In genomic region chr17:35048149-35048931, GRCm38 (mm10) we compare ENCODE assay signal across 8 mouse cellular contexts. TPM values are rescaled to one million over a fixed set of nuclear protein-coding genes. Genes with fewer than 3 reads are reported as not detected.
A peak's percentile ranks its signal among the peaks of the same experiment; 100 is the strongest.
DNase-seq lines count a peak whose midpoint lies in the region; ATAC-seq and TF ChIP-seq lines count a peak whose summit lies in the region.

No protein-coding gene starts in this region.

- TF ChIP-seq CTCF in MEL (IDR thresholded peaks at IDR 0.05 in 2 of 3, conservative IDR thresholded peaks at IDR 0.05 in 1 of 3; ENCODE audit: control insufficient read depth in 1 of 3, insufficient read depth in 1 of 3, low read depth in 2 of 3, low read length in 3 of 3, poor library complexity in 1 of 3, severe bottlenecking in 1 of 3): no peak
- TF ChIP-seq CTCF in heart, postnatal 0 days (IDR thresholded peaks at IDR 0.05; ENCODE audit: low read depth): no peak

- no peak for TF ChIP-seq RAD21 in MEL (IDR thresholded peaks at IDR 0.05; ENCODE audit: low read depth, low read length)

- peaks cover 31% of the 10 kb centered on the region for H3K79me2 ChIP-seq in MEL (ENCODE audit: control insufficient read depth, insufficient read depth, low read length, poor library complexity)

- 19% methylated on average over 11 of the region's 11 CpGs for WGBS in heart, postnatal 0 days
- WGBS in limb, embryonic 15.5 days: 32% methylated on average over 11 of the region's 11 CpGs
- 30% methylated on average over 11 of the region's 11 CpGs for WGBS in stomach, embryonic 16.5 days

- DNase-seq in gastrocnemius, postnatal 25 days: peak; percentile 34
- DNase-seq in gastrocnemius, postnatal 14 days: no peak
- DNase-seq in MEL (ENCODE audit: low read depth, low spot score): peak; percentile 90
- DNase-seq in heart, postnatal 0 days (ENCODE audit: low spot score): peak; percentile 52
- DNase-seq in cerebellum, postnatal 14 days: no peak

- peak overlapping the region; percentile 98 for H3K27ac ChIP-seq in MEL (ENCODE audit: control insufficient read depth, low read depth, low read length)
- peak overlapping the region; percentile 98 for H3K27ac ChIP-seq in heart, postnatal 0 days (ENCODE audit: low read depth)
- H3K27ac ChIP-seq in limb, embryonic 15.5 days: peak overlapping the region; percentile 99
- H3K27ac ChIP-seq in stomach, embryonic 16.5 days (ENCODE audit: low read length): peak overlapping the region; percentile 99

- peak; percentile 66 to 86; a peak in 3 of 4 replicates for TF ChIP-seq EP300 in MEL (IDR thresholded peaks at IDR 0.05; ENCODE audit: low read depth in 1 of 2, low read length in 2 of 2)
- TF ChIP-seq EP300 in heart, postnatal 0 days (IDR thresholded peaks at IDR 0.05; ENCODE audit: low read depth): no peak

- peaks cover 7 to 51% of the 10 kb centered on the region in 2 experiments for H3K4me1 ChIP-seq in MEL (ENCODE audit: control insufficient read depth in 1 of 2, insufficient read depth in 2 of 2, low read length in 2 of 2)
- H3K4me1 ChIP-seq in heart, postnatal 0 days (ENCODE audit: control insufficient read depth, insufficient read depth): peaks cover 37% of the 10 kb centered on the region
- H3K4me1 ChIP-seq in limb, embryonic 15.5 days: peaks cover 57% of the 10 kb centered on the region
- peaks cover 60% of the 10 kb centered on the region for H3K4me1 ChIP-seq in stomach, embryonic 16.5 days (ENCODE audit: control insufficient read depth, insufficient read depth, low read length)

- ATAC-seq in heart, postnatal 0 days (ENCODE audit: insufficient read depth, low read depth): no peak
- no peak for ATAC-seq in limb, embryonic 15.5 days (ENCODE audit: insufficient number of reproducible peaks, low FRiP score, low TSS enrichment, low read depth)
- ATAC-seq in stomach, embryonic 16.5 days (ENCODE audit: insufficient read depth, low FRiP score): no peak
- ATAC-seq in megakaryocyte-erythroid progenitor cell, adult 5-6 weeks (replicated peaks; ENCODE audit: low FRiP score, low TSS enrichment, poor library complexity, severe bottlenecking): no peak

- intact Hi-C loops in gastrocnemius, postnatal 14 days (cut with DNase I; ENCODE audit: low total_unique reads): no loop called here

- TF ChIP-seq POLR2A in MEL (IDR thresholded peaks at IDR 0.05; ENCODE audit: control insufficient read depth in 1 of 2, insufficient read depth in 1 of 2, low read depth in 1 of 2, low read length in 2 of 2, poor library complexity in 1 of 2): peak in 1 of 2 experiments; percentile 72; a peak in 2 of 4 replicates

- H3K9ac ChIP-seq in MEL (ENCODE audit: control insufficient read depth, low read depth, low read length, poor library complexity, severe bottlenecking): peak overlapping the region; percentile 66
- no peak overlapping the region for H3K9ac ChIP-seq in heart, postnatal 0 days (replicated peaks; ENCODE audit: low read depth, low read length)
- no peak overlapping the region for H3K9ac ChIP-seq in limb, embryonic 15.5 days
- peak overlapping the region; percentile 28 for H3K9ac ChIP-seq in stomach, embryonic 16.5 days (ENCODE audit: low read length)

- no peaks in the 10 kb centered on the region for H3K27me3 ChIP-seq in MEL (ENCODE audit: control insufficient read depth in 1 of 2, insufficient read depth in 2 of 2, low read length in 2 of 2)
- no peaks in the 10 kb centered on the region for H3K27me3 ChIP-seq in heart, postnatal 0 days (ENCODE audit: control insufficient read depth, insufficient read depth, low read length)
- H3K27me3 ChIP-seq in limb, embryonic 15.5 days: no peaks in the 10 kb centered on the region
- H3K27me3 ChIP-seq in stomach, embryonic 16.5 days (ENCODE audit: control insufficient read depth, insufficient read depth, low read length): no peaks in the 10 kb centered on the region

- peak overlapping the region; percentile 36 for H3K4me2 ChIP-seq in heart, postnatal 0 days (ENCODE audit: low read depth, low read length)
- H3K4me2 ChIP-seq in limb, embryonic 15.5 days: peak overlapping the region; percentile 17; the same call in 1 of the 2 replicates
- H3K4me2 ChIP-seq in stomach, embryonic 16.5 days (ENCODE audit: low read depth, low read length): peak overlapping the region; percentile 100

- peak overlapping the region; percentile 50 to 52 for H3K4me3 ChIP-seq in MEL (ENCODE audit: control insufficient read depth in 1 of 2, insufficient read depth in 1 of 2, low read depth in 2 of 2, low read length in 2 of 2)
- no peak overlapping the region for H3K4me3 ChIP-seq in heart, postnatal 0 days (ENCODE audit: low read depth, low read length)
- no peak overlapping the region for H3K4me3 ChIP-seq in limb, embryonic 15.5 days
- 0 out of 2 replicates have a peak overlapping the region, but pooled peaks have one; percentile 3 for H3K4me3 ChIP-seq in stomach, embryonic 16.5 days (replicated peaks; ENCODE audit: low read length)

- no peaks in the 10 kb centered on the region for H3K9me3 ChIP-seq in MEL (replicated peaks; ENCODE audit: insufficient read depth, low read length)
- no peaks in the 10 kb centered on the region for H3K9me3 ChIP-seq in heart, postnatal 0 days (replicated peaks; ENCODE audit: control insufficient read depth, low read length)
- no peaks in the 10 kb centered on the region for H3K9me3 ChIP-seq in limb, embryonic 15.5 days
- no peaks in the 10 kb centered on the region for H3K9me3 ChIP-seq in stomach, embryonic 16.5 days (replicated peaks; ENCODE audit: control insufficient read depth, low read length)

- peaks cover 2 to 39% of the 10 kb centered on the region in 2 experiments for H3K36me3 ChIP-seq in MEL (ENCODE audit: control insufficient read depth in 1 of 2, insufficient read depth in 2 of 2, low read length in 2 of 2)
- H3K36me3 ChIP-seq in heart, postnatal 0 days (replicated peaks; ENCODE audit: control insufficient read depth, insufficient read depth, low read length): peaks cover 10% of the 10 kb centered on the region
- peaks cover 13% of the 10 kb centered on the region for H3K36me3 ChIP-seq in limb, embryonic 15.5 days
- peaks cover 7% of the 10 kb centered on the region; the same call in 1 of the 2 replicates for H3K36me3 ChIP-seq in stomach, embryonic 16.5 days (ENCODE audit: control insufficient read depth, insufficient read depth, low read length)

RNA-seq across cellular contexts. Expression of gene Clic1, which starts 1.4 kb away (rescaled TPM):
- total RNA-seq in gastrocnemius, postnatal 25 days (2021): 10 to 100 TPM; 12.4 to 18.6 TPM
- 10 to 100 TPM; 28.3 to 32.5 TPM for total RNA-seq in gastrocnemius, postnatal 14 days (2021)
- 285 and 333 TPM in 2 replicates for total RNA-seq in MEL (2012; rRNA removed)
- 100 to 1,000 TPM; 309 to 335 TPM for polyA plus RNA-seq in MEL (2012; ENCODE audit: insufficient read depth in 1 of 2, insufficient read length in 2 of 2, low read depth in 1 of 2, low replicate concordance in 2 of 2, missing spikeins in 1 of 2)
- 194 and 223 TPM in 2 replicates for total RNA-seq in heart, postnatal 0 days (2014; rRNA removed; ENCODE audit: low replicate concordance)
- polyA plus RNA-seq in heart, postnatal 0 days (2015; fragmentation: Nextera tagmentation; extraction: Ambion mirVana): 203 and 205 TPM in 2 replicates
- 351 and 363 TPM in 2 replicates for polyA plus RNA-seq in limb, embryonic 15.5 days (2015; fragmentation: Nextera tagmentation; extraction: Ambion mirVana)
- polyA plus RNA-seq in stomach, embryonic 16.5 days (2015; fragmentation: Nextera tagmentation; extraction: Ambion mirVana): 396 and 441 TPM in 2 replicates
- total RNA-seq in megakaryocyte-erythroid progenitor cell, adult 5-6 weeks (2014; fragmentation: Nextera tagmentation): 126 and 137 TPM in 2 replicates
- total RNA-seq in megakaryocyte-erythroid progenitor cell, adult 5-6 weeks (2017): 137 and 183 TPM in 2 replicates

RNA-seq across cellular contexts. Expression of gene Msh5, which starts 1.8 kb away (rescaled TPM):
- under 1 TPM; 0.67 to 0.72 TPM for total RNA-seq in gastrocnemius, postnatal 25 days (2021)
- under 1 TPM; 0.84 to 0.94 TPM for total RNA-seq in gastrocnemius, postnatal 14 days (2021)
- total RNA-seq in MEL (2012; rRNA removed): 17.9 and 26.3 TPM in 2 replicates
- polyA plus RNA-seq in MEL (2012; ENCODE audit: insufficient read depth in 1 of 2, insufficient read length in 2 of 2, low read depth in 1 of 2, low replicate concordance in 2 of 2, missing spikeins in 1 of 2): 10 to 100 TPM in 1 of 2 experiments, not detected in 1; 29.0 TPM
- total RNA-seq in heart, postnatal 0 days (2014; rRNA removed; ENCODE audit: low replicate concordance): 1.2 and 5.0 TPM in 2 replicates
- polyA plus RNA-seq in heart, postnatal 0 days (2015; fragmentation: Nextera tagmentation; extraction: Ambion mirVana): 1.4 and 1.7 TPM in 2 replicates
- 3.0 and 3.5 TPM in 2 replicates for polyA plus RNA-seq in limb, embryonic 15.5 days (2015; fragmentation: Nextera tagmentation; extraction: Ambion mirVana)
- 3.9 and 4.2 TPM in 2 replicates for polyA plus RNA-seq in stomach, embryonic 16.5 days (2015; fragmentation: Nextera tagmentation; extraction: Ambion mirVana)
- 10.0 and 10.6 TPM in 2 replicates for total RNA-seq in megakaryocyte-erythroid progenitor cell, adult 5-6 weeks (2014; fragmentation: Nextera tagmentation)
- total RNA-seq in megakaryocyte-erythroid progenitor cell, adult 5-6 weeks (2017): 2.4 and 3.1 TPM in 2 replicates

RNA-seq across cellular contexts. Expression of gene Ddah2, which starts 10.5 kb away (rescaled TPM):
- 10 to 100 TPM; 11.1 to 13.3 TPM for total RNA-seq in gastrocnemius, postnatal 25 days (2021)
- total RNA-seq in gastrocnemius, postnatal 14 days (2021): 10 to 100 TPM; 23.4 to 32.2 TPM
- total RNA-seq in MEL (2012; rRNA removed): 9.9 and 11.1 TPM in 2 replicates
- 1 to 10 TPM in 1 of 2 experiments, not detected in 1; 8.6 TPM for polyA plus RNA-seq in MEL (2012; ENCODE audit: insufficient read depth in 1 of 2, insufficient read length in 2 of 2, low read depth in 1 of 2, low replicate concordance in 2 of 2, missing spikeins in 1 of 2)
- 97.1 and 114 TPM in 2 replicates for total RNA-seq in heart, postnatal 0 days (2014; rRNA removed; ENCODE audit: low replicate concordance)
- polyA plus RNA-seq in heart, postnatal 0 days (2015; fragmentation: Nextera tagmentation; extraction: Ambion mirVana): 128 and 130 TPM in 2 replicates
- polyA plus RNA-seq in limb, embryonic 15.5 days (2015; fragmentation: Nextera tagmentation; extraction: Ambion mirVana): 321 and 336 TPM in 2 replicates
- polyA plus RNA-seq in stomach, embryonic 16.5 days (2015; fragmentation: Nextera tagmentation; extraction: Ambion mirVana): 190 and 193 TPM in 2 replicates
- total RNA-seq in megakaryocyte-erythroid progenitor cell, adult 5-6 weeks (2014; fragmentation: Nextera tagmentation): 2.7 and 7.6 TPM in 2 replicates
- total RNA-seq in megakaryocyte-erythroid progenitor cell, adult 5-6 weeks (2017): 4.6 and 21.4 TPM in 2 replicates

RNA-seq across cellular contexts. Expression of gene Ly6g6c, which starts 16.8 kb away (rescaled TPM):
- total RNA-seq in gastrocnemius, postnatal 25 days (2021): not detected
- total RNA-seq in gastrocnemius, postnatal 14 days (2021): not detected
- total RNA-seq in MEL (2012; rRNA removed): not detected in 2 replicates
- polyA plus RNA-seq in MEL (2012; ENCODE audit: insufficient read depth in 1 of 2, insufficient read length in 2 of 2, low read depth in 1 of 2, low replicate concordance in 2 of 2, missing spikeins in 1 of 2): under 1 TPM in 1 of 2 experiments, not detected in 1; 0.24 TPM
- total RNA-seq in heart, postnatal 0 days (2014; rRNA removed; ENCODE audit: low replicate concordance): not detected in 2 replicates
- not detected in 2 replicates for polyA plus RNA-seq in heart, postnatal 0 days (2015; fragmentation: Nextera tagmentation; extraction: Ambion mirVana)
- polyA plus RNA-seq in limb, embryonic 15.5 days (2015; fragmentation: Nextera tagmentation; extraction: Ambion mirVana): 181 and 203 TPM in 2 replicates
- 50.6 and 109 TPM in 2 replicates for polyA plus RNA-seq in stomach, embryonic 16.5 days (2015; fragmentation: Nextera tagmentation; extraction: Ambion mirVana)
- total RNA-seq in megakaryocyte-erythroid progenitor cell, adult 5-6 weeks (2014; fragmentation: Nextera tagmentation): not detected in 2 replicates
- not detected in 2 replicates for total RNA-seq in megakaryocyte-erythroid progenitor cell, adult 5-6 weeks (2017)

RNA-seq across cellular contexts. Expression of gene Mpig6b, which starts 17.6 kb away (rescaled TPM):
- total RNA-seq in gastrocnemius, postnatal 25 days (2021): not detected
- not detected for total RNA-seq in gastrocnemius, postnatal 14 days (2021)
- total RNA-seq in MEL (2012; rRNA removed): not detected in 2 replicates
- polyA plus RNA-seq in MEL (2012; ENCODE audit: insufficient read depth in 1 of 2, insufficient read length in 2 of 2, low read depth in 1 of 2, low replicate concordance in 2 of 2, missing spikeins in 1 of 2): not detected
- total RNA-seq in heart, postnatal 0 days (2014; rRNA removed; ENCODE audit: low replicate concordance): 0.15 TPM in 1 of 2 replicates, not detected in the other
- 0.15 and 0.16 TPM in 2 replicates for polyA plus RNA-seq in heart, postnatal 0 days (2015; fragmentation: Nextera tagmentation; extraction: Ambion mirVana)
- polyA plus RNA-seq in limb, embryonic 15.5 days (2015; fragmentation: Nextera tagmentation; extraction: Ambion mirVana): 1.0 and 1.4 TPM in 2 replicates
- 0.48 and 1.0 TPM in 2 replicates for polyA plus RNA-seq in stomach, embryonic 16.5 days (2015; fragmentation: Nextera tagmentation; extraction: Ambion mirVana)
- total RNA-seq in megakaryocyte-erythroid progenitor cell, adult 5-6 weeks (2014; fragmentation: Nextera tagmentation): 0.32 TPM in 1 of 2 replicates, not detected in the other
- total RNA-seq in megakaryocyte-erythroid progenitor cell, adult 5-6 weeks (2017): not detected in 2 replicates

Comparison
In these comparisons a context has a peak if more than half of its experiments do, and no peak if none do; other contexts are left out.
1. DNase-seq: peak in gastrocnemius, postnatal 25 days (single experiment), MEL (single experiment) and heart, postnatal 0 days (single experiment); none in gastrocnemius, postnatal 14 days (single experiment) and cerebellum, postnatal 14 days (0 of 2).
2. H3K4me3 ChIP-seq: peak in MEL (2 of 2) and stomach, embryonic 16.5 days (single experiment); none in heart, postnatal 0 days (single experiment) and limb, embryonic 15.5 days (single experiment).
3. H3K9ac ChIP-seq: peak in MEL (single experiment) and stomach, embryonic 16.5 days (single experiment); none in heart, postnatal 0 days (single experiment) and limb, embryonic 15.5 days (single experiment).
4. H3K4me2 ChIP-seq: peak in every context shown above with its lines; median percentile 100 in stomach, embryonic 16.5 days; 36 in heart, postnatal 0 days; 17 in limb, embryonic 15.5 days.
5. Peak in every context shown above with its lines, with median percentiles within 50 percentile points of each other: H3K27ac ChIP-seq.